48 mouse cellular contexts compared by ENCODE assay signal in genomic region chr16:48344193-48344592, GRCm38 (mm10). TPM values are rescaled to one million over a fixed set of nuclear protein-coding genes. Genes with fewer than 3 reads are reported as not detected.
"Had no signal": no experiment of that assay in that cellular context is flagged by ENCODE, and none has a peak within 500 bp of the region (broad histone marks: within the 10 kb centered on the region; RNA-seq: fewer than 3 reads in every experiment).

No protein-coding gene starts in this region.

- H3K27me3 ChIP-seq: heart, embryonic 12.5 days; heart, embryonic 13.5 days; heart, embryonic 15.5 days; hindbrain, embryonic 12.5 days; hindbrain, embryonic 13.5 days; hindbrain, embryonic 15.5 days; intestine, embryonic 15.5 days; kidney, embryonic 15.5 days had no signal

- H3K4me1 ChIP-seq: heart, embryonic 10.5 days; heart, embryonic 12.5 days; heart, embryonic 13.5 days; heart, embryonic 15.5 days; hindbrain, embryonic 10.5 days; hindbrain, embryonic 12.5 days; hindbrain, embryonic 13.5 days; hindbrain, embryonic 15.5 days; intestine, embryonic 15.5 days; kidney, embryonic 15.5 days had no signal

- H3K9ac ChIP-seq: heart, embryonic 12.5 days; heart, embryonic 13.5 days; heart, embryonic 15.5 days; hindbrain, embryonic 12.5 days; hindbrain, embryonic 13.5 days; hindbrain, embryonic 14.5 days; hindbrain, embryonic 15.5 days; intestine, embryonic 15.5 days; kidney, embryonic 15.5 days had no signal

- H3K9me3 ChIP-seq: heart, embryonic 10.5 days; heart, embryonic 13.5 days; heart, embryonic 15.5 days; hindbrain, embryonic 12.5 days; hindbrain, embryonic 15.5 days; intestine, embryonic 15.5 days; kidney, embryonic 15.5 days had no signal

- H3K4me3 ChIP-seq: heart, embryonic 10.5 days; heart, embryonic 12.5 days; heart, embryonic 13.5 days; heart, embryonic 15.5 days; hindbrain, embryonic 10.5 days; hindbrain, embryonic 12.5 days; hindbrain, embryonic 13.5 days; hindbrain, embryonic 15.5 days; intestine, embryonic 15.5 days; kidney, embryonic 15.5 days; layer of hippocampus, adult 2 months had no signal

- DNase-seq: heart, postnatal 10 days; heart, postnatal 14 days; heart, postnatal 36 days; heart, postnatal 4 days; kidney, adult 11 months; kidney, adult 18-20 months; kidney, adult 2 months; kidney, adult 8-10 months; kidney, adult 9 months; kidney, postnatal 10 days; kidney, postnatal 14 days; kidney, postnatal 25 days; kidney, postnatal 36 days; kidney, postnatal 4 days; layer of hippocampus, adult 9-11 months; layer of hippocampus, postnatal 36 days had no signal

- ATAC-seq: hindbrain, embryonic 16.5 days; hindbrain, postnatal 0 days; inflammation-experienced regulatory T-cells, adult 6 months; intestine, embryonic 15.5 days; intestine, embryonic 16.5 days; intestine, postnatal 0 days had no signal

- H3K36me3 ChIP-seq: heart, embryonic 10.5 days; heart, embryonic 12.5 days; heart, embryonic 13.5 days; heart, embryonic 15.5 days; hindbrain, embryonic 10.5 days; hindbrain, embryonic 12.5 days; hindbrain, embryonic 13.5 days; hindbrain, embryonic 15.5 days; intestine, embryonic 15.5 days; kidney, embryonic 15.5 days had no signal

- H3K27ac ChIP-seq: heart, embryonic 10.5 days; heart, embryonic 13.5 days; heart, embryonic 15.5 days; hindbrain, embryonic 10.5 days; hindbrain, embryonic 12.5 days; hindbrain, embryonic 13.5 days; hindbrain, embryonic 14.5 days; hindbrain, embryonic 15.5 days; hindbrain, postnatal 0 days; intestine, embryonic 15.5 days; kidney, embryonic 15.5 days; kidney, postnatal 0 days; layer of hippocampus, adult 2 months had no signal

- H3K4me2 ChIP-seq: heart, embryonic 11.5 days; heart, embryonic 12.5 days; heart, embryonic 13.5 days; heart, embryonic 15.5 days; hindbrain, embryonic 12.5 days; hindbrain, embryonic 13.5 days; hindbrain, embryonic 14.5 days; hindbrain, embryonic 15.5 days; intestine, embryonic 15.5 days; kidney, embryonic 15.5 days had no signal

RNA-seq across cellular contexts. Expression of gene Dppa2, which starts 40.5 kb away (rescaled TPM):
- total RNA-seq: heart, adult 8-10 months; heart, postnatal 10 days; heart, postnatal 14 days; heart, postnatal 25 days; heart, postnatal 36 days; heart, postnatal 4 days; hematopoietic stem cell, adult 5-6 weeks; layer of hippocampus, adult 18-20 months; layer of hippocampus, adult 2 months; layer of hippocampus, postnatal 14 days; layer of hippocampus, postnatal 25 days; layer of hippocampus, postnatal 36 days had no signal
- polyA plus RNA-seq: heart, embryonic 10.5 days; heart, embryonic 11.5 days; heart, embryonic 12.5 days; heart, embryonic 13.5 days; heart, embryonic 14.5 days; heart, embryonic 15.5 days; heart, embryonic 16.5 days; heart, postnatal 0 days; hindbrain, embryonic 10.5 days; hindbrain, embryonic 11.5 days; hindbrain, embryonic 12.5 days; hindbrain, embryonic 14.5 days; hindbrain, embryonic 16.5 days; hindbrain, postnatal 0 days; inflammation-experienced regulatory T-cells, adult 6 months; intestine, embryonic 15.5 days; kidney, adult 2 months; kidney, embryonic 14.5 days; kidney, embryonic 15.5 days; kidney, embryonic 16.5 days; kidney, postnatal 0 days; large intestine, adult 2 months had no signal
